Mouse (Mus musculus): Measurements from ENCODE around the gene Plch2. TPM values are rescaled to one million over a fixed set of nuclear protein-coding genes. Genes with fewer than 3 reads are reported as not detected.

Plch2 gene
- 0.33 and 0.83 TPM in 2 replicates for total RNA-seq (2021)
- long read RNA-seq, experiment 1, partial matches to known transcripts = 0 of 1 reads
- long read RNA-seq, experiment 1, other reads (novel, unspliced or antisense) = 1 of 1 reads
- long read RNA-seq, experiment 2, partial matches to known transcripts = 0 of 1 reads
- long read RNA-seq, experiment 2, other reads (novel, unspliced or antisense) = 1 of 1 reads

- DNase-seq = no peak
Observed at GRCm38 (mm10) chr4:155056724-155057123, at the start of gene Plch2. Gene Plch2 (minus strand): TSS chr4:155056784.

GRCm38 (mm10) chr4:155098572-155098971 is 42.0 kb upstream of the Plch2 start:
- no peak for DNase-seq

GRCm38 (mm10) chr4:155097452-155097851 is 40.9 kb upstream of the Plch2 start:
- DNase-seq = no peak

GRCm38 (mm10) chr4:155095967-155096366 is 39.4 kb upstream of the Plch2 start:
- no peak for DNase-seq

GRCm38 (mm10) chr4:155095238-155095900 is 38.8 kb upstream of the Plch2 start:
- peak; percentile 92 for DNase-seq

GRCm38 (mm10) chr4:155094565-155094964 is 38.0 kb upstream of the Plch2 start:
- DNase-seq = peak; percentile 71

- no peak for DNase-seq
Observed at GRCm38 (mm10) chr4:155093431-155094149, 37.0 kb upstream of the Plch2 start.

GRCm38 (mm10) chr4:155092718-155093430 is 36.3 kb upstream of the Plch2 start:
- DNase-seq = no peak

GRCm38 (mm10) chr4:155090688-155091449 is 34.3 kb upstream of the Plch2 start:
- no peak for DNase-seq

GRCm38 (mm10) chr4:155090147-155090546 is 33.6 kb upstream of the Plch2 start:
- no peak for DNase-seq

GRCm38 (mm10) chr4:155089241-155089640 is 32.7 kb upstream of the Plch2 start:
- DNase-seq = no peak

- peak; percentile 100 for DNase-seq
Observed at GRCm38 (mm10) chr4:155086108-155087024, 29.8 kb upstream of the Plch2 start, which contains the start of the genes Rer1 and Morn1. Gene Rer1 (minus strand): TSS chr4:155086382. Gene Morn1 (plus strand): TSS chr4:155086577.

- DNase-seq = no peak
Observed at GRCm38 (mm10) chr4:155085206-155086107, 28.9 kb upstream of the Plch2 start.

GRCm38 (mm10) chr4:155084351-155084750 is 27.8 kb upstream of the Plch2 start:
- DNase-seq = no peak

GRCm38 (mm10) chr4:155083553-155083952 is 27.0 kb upstream of the Plch2 start:
- no peak for DNase-seq

- DNase-seq = no peak
Observed at GRCm38 (mm10) chr4:155079666-155080065, 23.1 kb upstream of the Plch2 start.

- peak; percentile 56 for DNase-seq
Observed at GRCm38 (mm10) chr4:155078808-155079207, 22.2 kb upstream of the Plch2 start.

GRCm38 (mm10) chr4:155076677-155077076 is 20.1 kb upstream of the Plch2 start:
- no peak for DNase-seq

GRCm38 (mm10) chr4:155075813-155076212 is 19.2 kb upstream of the Plch2 start:
- DNase-seq = no peak

- no peak for DNase-seq
Observed at GRCm38 (mm10) chr4:155075137-155075536, 18.6 kb upstream of the Plch2 start.
